Mouse (Mus musculus): ENCODE results near the gene Disp2.

DNA sequence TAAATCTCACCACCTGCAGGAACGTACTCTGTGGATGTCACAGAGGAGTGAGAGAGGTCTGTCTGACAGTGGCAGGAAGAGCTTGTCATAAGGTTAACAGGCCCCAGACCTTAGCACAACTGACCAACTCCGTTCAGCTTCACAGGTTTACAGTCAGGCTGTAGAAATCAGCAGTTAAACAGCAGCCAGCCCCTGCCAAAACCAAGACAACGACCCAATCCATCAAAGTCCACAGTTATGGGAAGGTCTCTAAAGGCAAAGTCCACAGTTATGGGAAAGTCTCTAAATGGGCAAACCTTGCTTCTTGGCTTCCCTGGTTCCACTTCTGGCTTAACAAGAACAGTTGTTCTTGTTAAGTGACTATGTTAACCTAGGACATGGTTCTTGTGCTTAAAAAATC, 64.9 kb downstream of the Disp2 start:
- TF ChIP-seq POLR2A (IDR thresholded peaks at IDR 0.05; ENCODE audit: borderline replicate concordance, extremely low read depth, low read depth, low read length) = no peak
- TF ChIP-seq CTCF (IDR thresholded peaks at IDR 0.05; ENCODE audit: insufficient read depth, low read length) = no peak

Data from lung, adult 2 months (tissue).